Mouse (Mus musculus) bone marrow macrophage, adult 2 months (primary cell): ENCODE measurements around the gene Tspan4. TPM values are rescaled to one million over a fixed set of nuclear protein-coding genes. Genes with fewer than 3 reads are reported as not detected.
A peak's percentile ranks its signal among the peaks of the same experiment; 100 is the strongest.

Experiments
- H3K27ac ChIP-seq: 2 replicates; pipeline ENCODE4 v1.5.1; 2012; ENCODE audit warnings: low read depth, low read length; ENCODE audit not compliant: insufficient read depth
- H3K4me1 ChIP-seq: 2 replicates; pipeline ENCODE4 v1.6.1; 2012; ENCODE audit warnings: low read length; ENCODE audit not compliant: control insufficient read depth, insufficient read depth
- H3K4me3 ChIP-seq: 2 replicates; pipeline ENCODE4 v1.5.1; 2012; ENCODE audit warnings: mild to moderate bottlenecking, low read length, moderate library complexity; ENCODE audit not compliant: insufficient read depth
- CTCF ChIP-seq: IDR thresholded peaks from 2 replicates; pipeline ENCODE4 v1.5.1; 2012; ENCODE audit warnings: low read depth, mild to moderate bottlenecking, low read length, moderate library complexity
- POLR2A ChIP-seq: IDR thresholded peaks from 2 replicates; pipeline ENCODE4 v1.6.1; 2012; ENCODE audit warnings: mild to moderate bottlenecking, low read depth, low read length, borderline replicate concordance
- polyA plus RNA-seq: library from polyadenylated mRNA; stranded (reverse); fragments of >200 nt; gene quantifications from 2 replicates; pipeline ENCODE4 v1.2.4, GENCODE M21; 2012; ENCODE audit not compliant: missing spikeins, insufficient read depth, insufficient read length

Gene Tspan4
- polyA plus RNA-seq, 1 experiment: 102 TPM

- Histone ChIP-seq H3K27ac (peak overlapping the region; percentile 95), H3K4me1 (peaks cover 23% of the 10 kb centered on the region), H3K4me3 (peak overlapping the region; percentile 77)
- TF ChIP-seq CTCF: no peak
- TF ChIP-seq POLR2A: no peak
Measured at GRCm38 (mm10) chr7:141540312-141541081, 65.5 kb downstream of the Tspan4 start.

DNA sequence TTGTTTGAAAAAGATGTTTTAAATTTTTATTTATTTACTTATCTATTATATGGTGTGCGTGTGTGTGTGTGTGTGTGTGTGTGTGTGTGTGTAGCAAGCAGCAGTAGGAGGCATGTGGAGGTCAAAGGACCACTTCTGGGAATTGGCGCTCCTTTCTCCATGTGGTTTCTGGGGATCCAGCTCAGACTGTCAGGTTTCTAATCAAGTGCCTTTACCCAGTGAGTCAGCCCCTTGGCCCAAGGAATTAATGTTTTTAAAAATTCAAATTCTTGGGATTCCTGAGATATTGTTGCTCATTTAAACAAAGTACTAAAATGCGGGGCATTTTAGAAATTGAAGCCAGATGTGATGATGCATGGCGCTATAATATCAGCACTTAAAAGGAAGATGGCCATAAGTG, 66.6 kb downstream of the Tspan4 start:
- TF ChIP-seq POLR2A (no peak), CTCF (no peak)
- Histone ChIP-seq H3K4me3 (no peak overlapping the region), H3K27ac (peak overlapping the region; percentile 62), H3K4me1 (peaks cover 21% of the 10 kb centered on the region)

DNA sequence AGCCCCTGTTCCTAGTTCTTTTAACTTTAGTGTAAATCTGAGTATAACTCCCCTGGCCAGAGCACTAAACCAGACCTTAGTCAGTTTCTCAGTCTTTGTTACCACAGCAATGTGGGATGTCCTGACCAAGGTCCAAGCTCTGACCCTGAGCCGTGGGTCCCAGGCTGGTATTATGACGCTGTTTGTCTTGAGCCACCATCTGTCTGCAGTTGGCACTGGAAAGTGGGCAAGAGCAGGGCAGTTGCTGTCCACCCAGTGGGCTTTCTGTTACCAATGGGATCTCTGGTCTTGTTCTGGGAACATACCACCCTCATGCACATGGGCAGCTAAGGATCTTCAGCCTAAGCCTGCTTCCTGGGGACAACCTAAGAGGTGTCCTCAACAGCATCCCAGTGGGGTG, 67.5 kb downstream of the Tspan4 start:
- no peak overlapping the region for H3K4me3 ChIP-seq
- TF ChIP-seq CTCF (no peak), POLR2A (no peak)
- peaks cover 21% of the 10 kb centered on the region for H3K4me1 ChIP-seq
- no peak overlapping the region for H3K27ac ChIP-seq

Other genes starting within 250 kb of the Tspan4 start
- gene Phrf1, start 246.5 kb upstream of the Tspan4 start, polyA plus RNA-seq: 36.2 and 45.2 TPM in 2 replicates
- gene Irf7, start 208.8 kb upstream of the Tspan4 start, polyA plus RNA-seq: 164 and 168 TPM in 2 replicates
- not detected in 2 replicates for gene Cdhr5, start 198.5 kb upstream of the Tspan4 start, polyA plus RNA-seq
- gene Sct, start 196.1 kb upstream of the Tspan4 start, polyA plus RNA-seq: not detected in 2 replicates
- not detected in 2 replicates for gene Drd4, start 183.2 kb upstream of the Tspan4 start, polyA plus RNA-seq
- 27.3 and 37.4 TPM in 2 replicates for gene Deaf1, start 147.6 kb upstream of the Tspan4 start, polyA plus RNA-seq
- 29.8 and 37.8 TPM in 2 replicates for gene Tmem80, start 147.5 kb upstream of the Tspan4 start, polyA plus RNA-seq
- gene Eps8l2, start 136.4 kb upstream of the Tspan4 start, polyA plus RNA-seq: not detected in 2 replicates
- 422 and 438 TPM in 2 replicates for gene Taldo1, start 83.0 kb upstream of the Tspan4 start, polyA plus RNA-seq
- gene Gatd1, start 61.1 kb upstream of the Tspan4 start, polyA plus RNA-seq: 45.8 and 50.5 TPM in 2 replicates
- gene Cend1, start 45.7 kb upstream of the Tspan4 start, polyA plus RNA-seq: not detected in 2 replicates
- gene Slc25a22, start 37.3 kb upstream of the Tspan4 start, polyA plus RNA-seq: 21.4 and 24.8 TPM in 2 replicates
- 4.0 and 5.6 TPM in 2 replicates for gene Pidd1, start 31.2 kb upstream of the Tspan4 start, polyA plus RNA-seq
- gene Rplp2, start 27.9 kb upstream of the Tspan4 start, polyA plus RNA-seq: 2,115 and 2,403 TPM in 2 replicates
- 92.9 and 94.0 TPM in 2 replicates for gene Pnpla2, start 20.0 kb upstream of the Tspan4 start, polyA plus RNA-seq
- gene Cracr2b, start 14.1 kb upstream of the Tspan4 start, polyA plus RNA-seq: 66.8 and 69.6 TPM in 2 replicates
- 49.5 and 57.9 TPM in 2 replicates for gene Cd151, start 7.8 kb upstream of the Tspan4 start, polyA plus RNA-seq
- 4.8 and 5.0 TPM in 2 replicates for gene Polr2l, start 108 bp upstream of the Tspan4 start, polyA plus RNA-seq
- 16.3 TPM in 2 replicates for gene Chid1, start 64.6 kb downstream of the Tspan4 start, polyA plus RNA-seq
- 103 and 114 TPM in 2 replicates for gene Ap2a2, start 86.9 kb downstream of the Tspan4 start, polyA plus RNA-seq
- gene Muc6, start 180.1 kb downstream of the Tspan4 start, polyA plus RNA-seq: not detected in 2 replicates
- gene Muc2, start 215.1 kb downstream of the Tspan4 start, polyA plus RNA-seq: 1.7 and 3.4 TPM in 2 replicates